Mouse (Mus musculus): ENCODE data around the gene Lsmem1.

- TF ChIP-seq CTCF (IDR thresholded peaks at IDR 0.05; ENCODE audit: control insufficient read depth, insufficient read depth, low read length) (no peak), POLR2A (IDR thresholded peaks at IDR 0.05; ENCODE audit: borderline replicate concordance, control insufficient read depth, low read depth, low read length) (no peak)
Measured at GRCm38 (mm10) chr12:40220001-40220570, 20.8 kb upstream of the Lsmem1 start.
